Mouse (Mus musculus): Measurements from ENCODE around the gene Adk.

- no peak for TF ChIP-seq CTCF (IDR thresholded peaks at IDR 0.05; ENCODE audit: insufficient read depth, low read length)
- TF ChIP-seq POLR2A (IDR thresholded peaks at IDR 0.05; ENCODE audit: borderline replicate concordance, extremely low read depth, low read depth, low read length): no peak
Observed at GRCm38 (mm10) chr14:21085666-21086065, 33.3 kb downstream of the Adk start.

All from lung, adult 2 months (tissue).